Mouse (Mus musculus) heart, adult 2 months (tissue): ENCODE measurements around the gene Odr4. TPM values are rescaled to one million over a fixed set of nuclear protein-coding genes. Genes with fewer than 3 reads are reported as not detected.

ENCODE experiments used
- DNase-seq, 2 experiments: peaks; one replicate each; pipeline ENCODE4 v3.0.0; 2021
- H3K27ac ChIP-seq: fragments of 200-600 bp; 2 replicates; pipeline ENCODE4 v1.8.1; 2022
- H3K27me3 ChIP-seq: fragments of 200-500 bp; 2 replicates; pipeline ENCODE4 v1.6.1; 2012; ENCODE audit warnings: mild to moderate bottlenecking, low read length, inconsistent platforms, mixed read lengths; ENCODE audit not compliant: control insufficient read depth, insufficient read depth
- H3K36me3 ChIP-seq: fragments of 200-500 bp; 2 replicates; pipeline ENCODE4 v1.6.1; 2012; ENCODE audit warnings: low read length, inconsistent platforms; ENCODE audit not compliant: control insufficient read depth, insufficient read depth
- H3K4me1 ChIP-seq: fragments of 200-500 bp; 2 replicates; pipeline ENCODE4 v1.6.1; 2011; ENCODE audit warnings: low read length; ENCODE audit not compliant: control insufficient read depth, insufficient read depth
- H3K4me3 ChIP-seq: fragments of 200-600 bp; 2 replicates; pipeline ENCODE4 v1.8.1; 2022
- H3K79me2 ChIP-seq: fragments of 200-500 bp; replicated peaks from 2 replicates; pipeline ENCODE4 v1.6.1; 2012; ENCODE audit warnings: mild to moderate bottlenecking, inconsistent platforms, low read length, moderate library complexity, mixed read lengths; ENCODE audit not compliant: control insufficient read depth, insufficient read depth
- H3K9ac ChIP-seq: fragments of 200-500 bp; 2 replicates; pipeline ENCODE4 v1.6.1; 2012; ENCODE audit warnings: low read depth, mild to moderate bottlenecking, control low read depth, inconsistent platforms, low read length, mixed read lengths
- CTCF ChIP-seq: fragments of 200-600 bp; IDR thresholded peaks from 2 replicates; pipeline ENCODE4 v1.8.1; 2022; ENCODE audit warnings: antibody characterized with exemption, mild to moderate bottlenecking, moderate library complexity
- EP300 ChIP-seq: fragments of 200-500 bp; IDR thresholded peaks from 2 replicates; pipeline ENCODE4 v1.6.1; 2011; ENCODE audit warnings: low read depth, low read length, control low read depth; ENCODE audit not compliant: insufficient read depth
- POLR2A ChIP-seq: fragments of 200-500 bp; IDR thresholded peaks from 2 replicates; pipeline ENCODE4 v1.6.1; 2011; ENCODE audit warnings: mild to moderate bottlenecking, low read depth, low read length, control low read depth; ENCODE audit not compliant: insufficient read depth
- WGBS: fragments of 180-500 bp; shearing (Covaris S2); methylation state at CpG from one replicate; pipeline ENCODE4 v1.1.7; 2018; 5-methylcytosine and 5-hydroxymethylcytosine counted together
- intact Hi-C: fragments of 180-260 bp; cut with DNase I; formaldehyde crosslinking; loops from one replicate; pipeline ENCODE4 v1.15.1; 2025
- polyA plus RNA-seq: library from polyadenylated mRNA; depleted of rRNA; stranded (reverse); fragments of >200 nt; gene quantifications from 2 replicates; pipeline ENCODE4 v1.2.3, GENCODE M21; 2012; rRNA removed
- total RNA-seq, 2 experiments: library from RNA; stranded (reverse); gene quantifications; 2 replicates each; pipeline ENCODE4 v1.2.3; 2021

The Odr4 gene
- total and polyA plus RNA-seq, 3 experiments = 7.0 to 19.9 (median 19.8) TPM

GRCm38 (mm10) chr1:150374247-150374646, 18.6 kb downstream of the Odr4 start:
- TF ChIP-seq POLR2A = no peak
- TF ChIP-seq EP300 = no peak
- TF ChIP-seq CTCF = no peak
- no peaks in the 10 kb centered on the region for H3K4me1 ChIP-seq
- intact Hi-C loops = loop anchor here (10.0 kb wide), 1 partner anchor 539 kb away; no protein-coding TSS in a partner anchor
- H3K4me3 ChIP-seq = no peak overlapping the region
- H3K79me2 ChIP-seq = no peaks in the 10 kb centered on the region
- WGBS = 91% methylated on average over 2 of the region's 2 CpGs
- DNase-seq = no peak
- H3K9ac ChIP-seq = no peak overlapping the region
- H3K36me3 ChIP-seq = no peaks in the 10 kb centered on the region; the same call in 1 of the 2 replicates
- H3K27me3 ChIP-seq = no peaks in the 10 kb centered on the region
- H3K27ac ChIP-seq = no peak overlapping the region

DNA sequence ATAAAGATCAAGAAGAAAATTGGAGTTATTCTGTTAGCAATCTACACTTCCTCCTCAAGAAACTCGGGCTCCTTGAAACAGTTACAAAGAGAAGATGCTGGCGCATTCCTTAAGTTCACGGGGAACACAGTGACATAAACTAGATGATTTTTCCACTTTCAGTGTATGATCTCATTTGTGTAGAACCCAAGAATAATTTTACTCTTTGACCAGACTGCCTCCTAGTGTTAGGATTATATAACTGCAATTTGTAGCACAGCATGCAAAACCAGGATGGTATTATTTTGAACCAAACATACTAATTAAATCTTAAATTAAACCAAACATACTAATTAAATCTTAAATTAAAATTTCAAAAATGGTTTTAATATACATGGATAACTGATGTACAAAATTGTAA, 20.0 kb downstream of the Odr4 start:
- intact Hi-C loops = loop anchor here (10.0 kb wide), 1 partner anchor 538 kb away; no protein-coding TSS in a partner anchor
- no peak for DNase-seq
- Histone ChIP-seq H3K4me3 (no peak overlapping the region), H3K4me1 (no peaks in the 10 kb centered on the region), H3K79me2 (no peaks in the 10 kb centered on the region), H3K36me3 (no peaks in the 10 kb centered on the region; the same call in 1 of the 2 replicates), H3K27me3 (no peaks in the 10 kb centered on the region), H3K9ac (no peak overlapping the region), H3K27ac (no peak overlapping the region)
- TF ChIP-seq EP300 = no peak
- TF ChIP-seq CTCF = peak; percentile 73
- 56% methylated on average over 3 of the region's 3 CpGs for WGBS

- no peak overlapping the region for H3K9ac ChIP-seq
- H3K4me1 ChIP-seq = no peaks in the 10 kb centered on the region
- no peak overlapping the region for H3K4me3 ChIP-seq
- H3K36me3 ChIP-seq = no peaks in the 10 kb centered on the region
- WGBS = 86% methylated on average over 1 of the region's 1 CpGs
- intact Hi-C loops = no loop called here
- no peaks in the 10 kb centered on the region for H3K27me3 ChIP-seq
- no peak for TF ChIP-seq EP300
- TF ChIP-seq POLR2A = no peak
- TF ChIP-seq CTCF = no peak
- no peaks in the 10 kb centered on the region for H3K79me2 ChIP-seq
- DNase-seq = no peak
- H3K27ac ChIP-seq = no peak overlapping the region
These were observed 32.0 kb downstream of the Odr4 start for GRCm38 (mm10) chr1:150360864-150361263.

DNA sequence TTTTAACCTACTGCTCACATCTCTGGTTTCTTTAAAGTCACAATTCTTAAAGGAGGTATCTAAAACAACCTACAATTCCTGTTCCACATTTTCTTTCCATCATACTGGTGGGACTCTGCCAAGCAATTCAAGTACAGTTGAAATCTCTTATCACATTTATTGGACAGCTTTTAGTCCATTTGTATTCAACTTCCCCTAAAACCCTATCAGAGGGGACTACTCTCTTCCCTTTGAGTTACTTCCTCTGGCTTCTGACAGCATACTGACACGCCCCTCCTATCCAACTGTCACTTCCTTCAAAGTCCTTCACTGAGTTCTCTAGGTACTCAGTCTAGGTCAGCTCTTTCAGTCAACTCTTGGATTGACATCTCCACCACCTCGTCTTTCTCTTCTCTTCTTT, 57.8 kb downstream of the Odr4 start:
- H3K79me2 ChIP-seq = no peaks in the 10 kb centered on the region
- no peak overlapping the region for H3K4me3 ChIP-seq
- intact Hi-C loops = no loop called here
- H3K4me1 ChIP-seq = no peaks in the 10 kb centered on the region
- TF ChIP-seq EP300 (no peak), POLR2A (no peak), CTCF (no peak)
- H3K27ac ChIP-seq = no peak overlapping the region
- no peaks in the 10 kb centered on the region for H3K36me3 ChIP-seq
- DNase-seq = no peak
- 46% methylated on average over 2 of the region's 2 CpGs for WGBS
- no peaks in the 10 kb centered on the region for H3K27me3 ChIP-seq
- H3K9ac ChIP-seq = no peak overlapping the region

GRCm38 (mm10) chr1:150319205-150319604, 73.7 kb downstream of the Odr4 start, which contains the start of gene Pdc:
Gene Pdc, plus strand, starts transcription at chr1:150319417.
- DNase-seq = no peak

More at GRCm38 (mm10) chr1:150319205-150319604, 73.7 kb downstream of the Odr4 start, which contains the start of gene Pdc:
- no peaks in the 10 kb centered on the region for H3K79me2 ChIP-seq
- TF ChIP-seq CTCF = no peak
- no peak for TF ChIP-seq EP300
- no peak for TF ChIP-seq POLR2A
- WGBS = 83% methylated on average over 1 of the region's 1 CpGs
- no peaks in the 10 kb centered on the region for H3K4me1 ChIP-seq
- H3K36me3 ChIP-seq = no peaks in the 10 kb centered on the region
- H3K9ac ChIP-seq = no peak within 1 kb of the TSS
- no peak within 1 kb of the TSS for H3K4me3 ChIP-seq
- intact Hi-C loops = no loop called here
- no peaks in the 10 kb centered on the region for H3K27me3 ChIP-seq
- no peak within 1 kb of the TSS for H3K27ac ChIP-seq

Other genes with a start within 250 kb of the Odr4 start
- gene Pdc, start 73.7 kb downstream of the Odr4 start, total RNA-seq = not detected
- not detected in 2 replicates for gene Pdc, start 73.7 kb downstream of the Odr4 start, polyA plus RNA-seq
- gene Tpr, start 242 bp downstream of the Odr4 start, total RNA-seq = 100 to 1,000 TPM; 109 to 125 TPM
- 58.1 and 89.0 TPM in 2 replicates for gene Tpr, start 242 bp downstream of the Odr4 start, polyA plus RNA-seq
- gene Prg4, start 73.1 kb upstream of the Odr4 start, total RNA-seq = 10 to 100 TPM; 16.8 to 27.1 TPM
- 9.1 and 9.7 TPM in 2 replicates for gene Prg4, start 73.1 kb upstream of the Odr4 start, polyA plus RNA-seq